Mouse (Mus musculus) bone marrow macrophage, adult 2 months (primary cell): Measurements from ENCODE around the gene Eif2ak4. TPM values are rescaled to one million over a fixed set of nuclear protein-coding genes. Genes with fewer than 3 reads are reported as not detected.

ENCODE experiments used
- H3K27ac ChIP-seq: 2 replicates; pipeline ENCODE4 v1.5.1; 2012; ENCODE audit warnings: low read depth, low read length; ENCODE audit not compliant: insufficient read depth
- H3K4me1 ChIP-seq: 2 replicates; pipeline ENCODE4 v1.6.1; 2012; ENCODE audit warnings: low read length; ENCODE audit not compliant: control insufficient read depth, insufficient read depth
- H3K4me3 ChIP-seq: 2 replicates; pipeline ENCODE4 v1.5.1; 2012; ENCODE audit warnings: mild to moderate bottlenecking, low read length, moderate library complexity; ENCODE audit not compliant: insufficient read depth
- CTCF ChIP-seq: IDR thresholded peaks from 2 replicates; pipeline ENCODE4 v1.5.1; 2012; ENCODE audit warnings: low read depth, mild to moderate bottlenecking, low read length, moderate library complexity
- POLR2A ChIP-seq: IDR thresholded peaks from 2 replicates; pipeline ENCODE4 v1.6.1; 2012; ENCODE audit warnings: mild to moderate bottlenecking, low read depth, low read length, borderline replicate concordance
- polyA plus RNA-seq: library from polyadenylated mRNA; stranded (reverse); fragments of >200 nt; gene quantifications from 2 replicates; pipeline ENCODE4 v1.2.4, GENCODE M21; 2012; ENCODE audit not compliant: missing spikeins, insufficient read depth, insufficient read length

The Eif2ak4 gene
- polyA plus RNA-seq, 1 experiment: 12.0 TPM

GRCm38 (mm10) chr2:118497890-118498289 is 109.5 kb downstream of the Eif2ak4 start:
- Histone ChIP-seq H3K27ac (no peak overlapping the region), H3K4me1 (peaks cover 12% of the 10 kb centered on the region)
- no peak for TF ChIP-seq CTCF
- TF ChIP-seq POLR2A: no peak

GRCm38 (mm10) chr2:118498476-118498875 is 110.1 kb downstream of the Eif2ak4 start:
- Histone ChIP-seq H3K27ac (no peak overlapping the region), H3K4me3 (no peak overlapping the region), H3K4me1 (peaks cover 14% of the 10 kb centered on the region)
- no peak for TF ChIP-seq POLR2A
- TF ChIP-seq CTCF: no peak

More at GRCm38 (mm10) chr2:118497890-118498289, 109.5 kb downstream of the Eif2ak4 start:
- H3K4me3 ChIP-seq: no peak overlapping the region

GRCm38 (mm10) chr2:118499135-118499961 is 110.9 kb downstream of the Eif2ak4 start:
- Histone ChIP-seq H3K27ac (no peak overlapping the region), H3K4me3 (no peak overlapping the region)
- TF ChIP-seq POLR2A (no peak), CTCF (no peak)

GRCm38 (mm10) chr2:118500191-118500590 is 111.8 kb downstream of the Eif2ak4 start:
- Histone ChIP-seq H3K4me1 (peaks cover 14% of the 10 kb centered on the region), H3K4me3 (no peak overlapping the region), H3K27ac (no peak overlapping the region)
- TF ChIP-seq CTCF: no peak
- TF ChIP-seq POLR2A: no peak

More at GRCm38 (mm10) chr2:118499135-118499961, 110.9 kb downstream of the Eif2ak4 start:
- peaks cover 14% of the 10 kb centered on the region for H3K4me1 ChIP-seq

- no peak for TF ChIP-seq CTCF
- TF ChIP-seq POLR2A: no peak
- Histone ChIP-seq H3K27ac (no peak overlapping the region), H3K4me1 (peaks cover 30% of the 10 kb centered on the region), H3K4me3 (no peak overlapping the region)
Measured at GRCm38 (mm10) chr2:118507126-118507525, 118.7 kb downstream of the Eif2ak4 start.

- TF ChIP-seq POLR2A (no peak), CTCF (no peak)
- H3K4me3 ChIP-seq: no peak overlapping the region
- peaks cover 50% of the 10 kb centered on the region for H3K4me1 ChIP-seq
- H3K27ac ChIP-seq: no peak overlapping the region
Measured at GRCm38 (mm10) chr2:118509688-118510446, 121.4 kb downstream of the Eif2ak4 start.

GRCm38 (mm10) chr2:118510447-118511310 is 122.3 kb downstream of the Eif2ak4 start:
- Histone ChIP-seq H3K27ac (no peak overlapping the region), H3K4me1 (peaks cover 54% of the 10 kb centered on the region), H3K4me3 (no peak overlapping the region)
- TF ChIP-seq POLR2A (no peak), CTCF (no peak)

GRCm38 (mm10) chr2:118511779-118512417 is 123.5 kb downstream of the Eif2ak4 start:
- peak overlapping the region; percentile 93 for H3K27ac ChIP-seq
- TF ChIP-seq CTCF: no peak
- no peak for TF ChIP-seq POLR2A

More at GRCm38 (mm10) chr2:118511779-118512417, 123.5 kb downstream of the Eif2ak4 start:
- Histone ChIP-seq H3K4me3 (no peak overlapping the region), H3K4me1 (peaks cover 53% of the 10 kb centered on the region)
